Comparison of ENCODE assay signal across 8 mouse cellular contexts in genomic region chr8:121393111-121393510, GRCm38 (mm10).
DNase-seq lines count a peak whose midpoint lies in the region; ATAC-seq and TF ChIP-seq lines count a peak whose summit lies in the region.

No protein-coding gene starts in this region.

- ATAC-seq in neural tube, embryonic 15.5 days (ENCODE audit: low FRiP score) = no peak
- no peak for ATAC-seq in heart, embryonic 11.5 days (replicated peaks; ENCODE audit: insufficient number of reproducible peaks, low FRiP score, low TSS enrichment)

- whole genome bisulfite sequencing in neural tube, embryonic 15.5 days = 16% methylated on average over 9 of the region's 9 CpGs
- WGBS in heart, embryonic 11.5 days (ENCODE audit: insufficient replicate concordance) = 8% methylated on average over 9 of the region's 9 CpGs
- WGBS in limb, embryonic 10.5 days = 12% methylated on average over 9 of the region's 9 CpGs
- 10% methylated on average over 9 of the region's 9 CpGs for WGBS in small intestine, adult 2 months

- TF ChIP-seq CTCF in small intestine, adult 2 months (IDR thresholded peaks at IDR 0.05; ENCODE audit: extremely low read depth, insufficient read length, insufficient replicate concordance, low read depth, low read length) = peak; percentile 42; the same call in 1 of the 2 replicates

- H3K36me3 ChIP-seq in neural tube, embryonic 15.5 days = no peaks in the 10 kb centered on the region
- no peaks in the 10 kb centered on the region for H3K36me3 ChIP-seq in heart, embryonic 11.5 days (ENCODE audit: control insufficient read depth, insufficient read depth, low read length)
- no peaks in the 10 kb centered on the region for H3K36me3 ChIP-seq in limb, embryonic 10.5 days
- H3K36me3 ChIP-seq in small intestine, adult 2 months (ENCODE audit: control insufficient read depth, insufficient read depth, low read length) = no peaks in the 10 kb centered on the region

- H3K4me3 ChIP-seq in neural tube, embryonic 15.5 days (replicated peaks) = no peak overlapping the region
- H3K4me3 ChIP-seq in heart, embryonic 11.5 days (ENCODE audit: low read depth, low read length) = no peak overlapping the region
- no peak overlapping the region for H3K4me3 ChIP-seq in limb, embryonic 10.5 days
- H3K4me3 ChIP-seq in small intestine, adult 2 months (ENCODE audit: low read depth, low read length) = no peak overlapping the region

- no peak overlapping the region for H3K9ac ChIP-seq in neural tube, embryonic 15.5 days (replicated peaks)
- H3K9ac ChIP-seq in heart, embryonic 11.5 days (ENCODE audit: low read depth, low read length) = no peak overlapping the region

- no peak overlapping the region for H3K4me2 ChIP-seq in neural tube, embryonic 15.5 days
- H3K4me2 ChIP-seq in heart, embryonic 11.5 days = 0 out of 2 replicates have a peak overlapping the region, but pooled peaks have one; percentile 4

- H3K27ac ChIP-seq in neural tube, embryonic 15.5 days (replicated peaks) = no peak overlapping the region
- no peak overlapping the region for H3K27ac ChIP-seq in heart, embryonic 11.5 days (ENCODE audit: low read depth, low read length)
- H3K27ac ChIP-seq in limb, embryonic 10.5 days = no peak overlapping the region
- H3K27ac ChIP-seq in small intestine, adult 2 months (ENCODE audit: insufficient read depth, low read depth, low read length) = no peak overlapping the region

- H3K4me1 ChIP-seq in neural tube, embryonic 15.5 days = peaks cover 32% of the 10 kb centered on the region
- peaks cover 18% of the 10 kb centered on the region for H3K4me1 ChIP-seq in heart, embryonic 11.5 days (ENCODE audit: control insufficient read depth, insufficient read depth, low read length)
- peaks cover 77% of the 10 kb centered on the region for H3K4me1 ChIP-seq in limb, embryonic 10.5 days
- H3K4me1 ChIP-seq in small intestine, adult 2 months (ENCODE audit: control insufficient read depth, insufficient read depth, insufficient read length, low read length) = no peaks in the 10 kb centered on the region

- peak; percentile 11 to 19 for DNase-seq in cerebellum, postnatal 36 days
- no peak for DNase-seq in cerebellum, adult 8-10 months
- DNase-seq in neural tube, embryonic 10.5 days (ENCODE audit: extremely low spot score, low spot score) = peak; percentile 66
- DNase-seq in limb, embryonic 10.5 days (ENCODE audit: low spot score) = peak; percentile 70
- DNase-seq in ovary, postnatal 14 days (ENCODE audit: low spot score) = no peak

- TF ChIP-seq POLR2A in small intestine, adult 2 months (IDR thresholded peaks at IDR 0.05; ENCODE audit: low read depth, low read length) = no peak

- no peaks in the 10 kb centered on the region for H3K9me3 ChIP-seq in neural tube, embryonic 15.5 days (replicated peaks)
- no peaks in the 10 kb centered on the region for H3K9me3 ChIP-seq in heart, embryonic 11.5 days (replicated peaks; ENCODE audit: control insufficient read depth, low read length)
- no peaks in the 10 kb centered on the region for H3K9me3 ChIP-seq in limb, embryonic 10.5 days (replicated peaks)

- H3K27me3 ChIP-seq in neural tube, embryonic 15.5 days (replicated peaks) = peaks cover 89% of the 10 kb centered on the region
- H3K27me3 ChIP-seq in heart, embryonic 11.5 days (ENCODE audit: control insufficient read depth, insufficient read depth, low read length) = peaks cover 7% of the 10 kb centered on the region
- H3K27me3 ChIP-seq in limb, embryonic 10.5 days (ENCODE audit: low read depth, poor library complexity, severe bottlenecking) = peaks cover 100% of the 10 kb centered on the region
- H3K27me3 ChIP-seq in small intestine, adult 2 months (ENCODE audit: control insufficient read depth, insufficient read depth, low read length) = peaks cover 25% of the 10 kb centered on the region

Comparison
In these comparisons a context has a peak if more than half of its experiments do, and no peak if none do; other contexts are left out.
1. DNase-seq: peak in cerebellum, postnatal 36 days (2 of 2), neural tube, embryonic 10.5 days (single experiment) and limb, embryonic 10.5 days (single experiment); none in cerebellum, adult 8-10 months (single experiment) and ovary, postnatal 14 days (single experiment).